Mouse (Mus musculus): Measurements from ENCODE around the gene Kcnj14. TPM values are rescaled to one million over a fixed set of nuclear protein-coding genes. Genes with fewer than 3 reads are reported as not detected.

Kcnj14 gene
- polyA plus RNA-seq, 1 experiment, result 1.9 TPM

DNA sequence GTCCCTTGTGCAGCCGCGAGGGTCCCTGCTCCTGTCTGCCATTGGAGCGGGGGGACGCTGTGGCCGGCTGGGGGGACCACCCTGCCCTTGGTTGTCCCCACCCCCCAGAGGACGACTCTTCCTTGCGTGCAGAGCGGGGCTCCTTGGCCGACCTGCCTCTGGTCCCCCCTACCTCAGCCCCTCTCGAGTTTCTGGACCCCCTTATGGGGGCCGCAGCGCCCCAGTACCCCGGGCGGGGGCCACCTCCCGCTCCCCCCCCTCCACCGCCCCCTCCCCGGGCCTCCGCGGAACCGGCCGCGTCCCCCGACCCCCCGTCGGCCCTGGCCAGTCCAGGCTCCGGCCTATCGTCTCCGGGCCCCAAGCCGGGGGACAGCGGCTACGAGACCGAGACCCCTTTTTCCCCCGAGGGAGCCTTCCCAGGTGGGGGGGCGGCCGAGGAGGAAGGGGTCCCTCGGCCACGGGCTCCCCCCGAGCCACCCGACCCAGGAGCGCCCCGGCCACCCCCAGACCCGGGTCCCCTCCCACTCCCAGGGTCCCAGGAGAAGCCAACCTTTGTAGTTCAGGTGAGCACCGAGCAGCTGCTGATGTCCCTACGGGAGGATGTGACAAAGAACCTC is 30.5 kb downstream of the Kcnj14 start:
- DNase-seq (ENCODE audit: low read depth), result no peak
- TF ChIP-seq CTCF (IDR thresholded peaks at IDR 0.05; ENCODE audit: borderline replicate concordance, extremely low read depth, insufficient read depth, insufficient read length) (no peak), POLR2A (IDR thresholded peaks at IDR 0.05; ENCODE audit: borderline replicate concordance, extremely low read depth, insufficient read depth, insufficient read length, poor library complexity, severe bottlenecking) (no peak)

DNA sequence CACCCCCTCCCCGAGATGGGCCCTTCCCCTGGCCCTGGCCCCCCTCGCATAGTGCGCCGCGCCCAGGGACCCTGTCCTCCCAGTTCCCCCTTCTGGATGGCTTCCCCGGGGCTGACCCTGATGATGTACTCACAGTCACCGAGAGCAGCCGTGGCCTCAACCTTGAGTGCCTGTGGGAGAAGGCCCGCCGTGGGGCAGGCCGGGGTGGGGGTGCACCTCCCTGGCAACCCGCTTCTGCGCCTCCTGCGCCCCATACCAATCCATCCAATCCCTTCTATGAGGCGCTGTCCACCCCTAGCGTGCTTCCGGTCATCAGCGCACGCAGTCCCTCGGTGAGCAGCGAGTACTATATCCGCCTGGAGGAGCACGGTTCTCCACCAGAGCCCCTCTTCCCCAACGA is 31.3 kb downstream of the Kcnj14 start:
- TF ChIP-seq POLR2A (IDR thresholded peaks at IDR 0.05; ENCODE audit: borderline replicate concordance, extremely low read depth, insufficient read depth, insufficient read length, poor library complexity, severe bottlenecking), result no peak
- no peak for TF ChIP-seq CTCF (IDR thresholded peaks at IDR 0.05; ENCODE audit: borderline replicate concordance, extremely low read depth, insufficient read depth, insufficient read length)
- DNase-seq (ENCODE audit: low read depth), result no peak

DNA sequence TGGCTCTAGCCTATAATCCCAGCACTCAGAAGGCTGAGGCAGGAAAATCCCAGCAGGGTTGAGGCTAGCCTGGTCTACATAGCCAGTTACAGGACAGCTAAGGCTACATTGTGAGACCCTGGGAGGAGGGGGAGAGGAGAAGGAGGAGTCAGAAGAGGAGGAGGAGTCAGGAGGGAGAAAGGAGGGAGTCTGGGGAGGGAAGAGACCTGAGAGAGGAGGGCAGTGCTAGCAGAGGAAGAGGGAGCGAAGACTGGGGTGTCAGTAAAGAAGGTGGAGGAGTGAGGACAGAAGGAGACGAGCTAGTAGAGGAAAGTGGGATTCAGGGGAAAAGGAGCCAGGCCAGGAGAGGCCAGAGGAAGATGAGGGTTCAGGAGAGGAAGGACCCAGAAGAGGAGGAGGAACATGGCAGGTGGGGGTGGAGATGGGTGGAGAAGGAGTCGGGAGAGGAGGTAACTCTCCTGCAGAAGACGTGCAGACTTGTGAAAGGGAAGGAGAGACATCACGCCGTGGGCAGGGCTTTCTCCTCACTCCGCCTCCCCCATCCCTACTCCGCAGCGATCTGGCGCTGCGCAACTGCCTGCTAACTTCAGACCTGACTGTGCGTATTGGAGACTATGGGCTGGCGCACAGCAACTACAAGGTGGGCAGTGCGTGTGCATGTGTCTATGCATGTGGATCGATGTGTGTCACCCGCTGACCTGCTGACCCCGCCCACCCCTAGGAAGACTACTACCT is 32.7 kb downstream of the Kcnj14 start:
- TF ChIP-seq CTCF (IDR thresholded peaks at IDR 0.05; ENCODE audit: borderline replicate concordance, extremely low read depth, insufficient read depth, insufficient read length) (no peak), POLR2A (IDR thresholded peaks at IDR 0.05; ENCODE audit: borderline replicate concordance, extremely low read depth, insufficient read depth, insufficient read length, poor library complexity, severe bottlenecking) (no peak)
- peak; percentile 22 for DNase-seq (ENCODE audit: low read depth)

DNA sequence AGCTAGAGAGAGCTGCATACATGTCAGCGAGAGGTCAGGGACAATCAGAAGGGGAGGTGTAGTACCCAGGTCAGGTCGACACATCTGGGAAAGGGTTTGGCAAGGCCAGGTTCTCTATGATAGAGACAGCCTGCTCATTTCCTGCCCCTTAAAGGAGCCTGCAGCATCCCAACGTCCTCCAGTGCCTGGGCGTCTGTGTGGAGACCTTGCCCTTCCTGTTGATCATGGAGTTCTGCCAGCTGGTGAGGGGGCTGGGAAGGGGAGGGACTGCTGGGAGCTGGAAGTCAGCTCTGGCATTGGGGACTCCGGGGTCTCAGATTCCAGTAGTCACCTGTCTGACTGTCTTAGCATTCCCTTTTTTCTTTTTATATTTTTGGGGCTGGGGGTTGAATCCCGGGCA is 33.9 kb downstream of the Kcnj14 start:
- no peak for TF ChIP-seq POLR2A (IDR thresholded peaks at IDR 0.05; ENCODE audit: borderline replicate concordance, extremely low read depth, insufficient read depth, insufficient read length, poor library complexity, severe bottlenecking)
- no peak for TF ChIP-seq CTCF (IDR thresholded peaks at IDR 0.05; ENCODE audit: borderline replicate concordance, extremely low read depth, insufficient read depth, insufficient read length)
- DNase-seq (ENCODE audit: low read depth), result no peak

DNA sequence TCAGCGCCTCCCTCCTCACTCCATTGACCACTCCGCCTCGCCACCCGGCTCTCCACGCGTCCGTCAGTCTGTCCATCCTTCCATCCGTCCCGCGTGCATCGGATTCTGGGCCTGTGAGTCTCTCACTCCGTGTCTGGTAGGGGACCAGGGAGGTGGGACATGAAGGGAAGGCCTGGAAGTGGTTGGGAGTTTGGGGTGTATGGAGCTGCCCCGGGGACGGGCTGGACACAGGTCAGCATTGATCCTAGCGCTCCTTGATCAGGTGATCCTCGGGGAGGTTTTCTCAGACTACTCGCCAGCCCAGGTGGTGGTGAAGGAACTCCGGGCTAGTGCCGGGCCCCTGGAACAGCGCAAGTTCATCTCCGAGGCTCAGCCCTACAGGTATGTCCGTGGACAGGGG is 36.9 kb downstream of the Kcnj14 start:
- no peak for TF ChIP-seq CTCF (IDR thresholded peaks at IDR 0.05; ENCODE audit: borderline replicate concordance, extremely low read depth, insufficient read depth, insufficient read length)
- no peak for TF ChIP-seq POLR2A (IDR thresholded peaks at IDR 0.05; ENCODE audit: borderline replicate concordance, extremely low read depth, insufficient read depth, insufficient read length, poor library complexity, severe bottlenecking)
- DNase-seq (ENCODE audit: low read depth), result no peak

DNA sequence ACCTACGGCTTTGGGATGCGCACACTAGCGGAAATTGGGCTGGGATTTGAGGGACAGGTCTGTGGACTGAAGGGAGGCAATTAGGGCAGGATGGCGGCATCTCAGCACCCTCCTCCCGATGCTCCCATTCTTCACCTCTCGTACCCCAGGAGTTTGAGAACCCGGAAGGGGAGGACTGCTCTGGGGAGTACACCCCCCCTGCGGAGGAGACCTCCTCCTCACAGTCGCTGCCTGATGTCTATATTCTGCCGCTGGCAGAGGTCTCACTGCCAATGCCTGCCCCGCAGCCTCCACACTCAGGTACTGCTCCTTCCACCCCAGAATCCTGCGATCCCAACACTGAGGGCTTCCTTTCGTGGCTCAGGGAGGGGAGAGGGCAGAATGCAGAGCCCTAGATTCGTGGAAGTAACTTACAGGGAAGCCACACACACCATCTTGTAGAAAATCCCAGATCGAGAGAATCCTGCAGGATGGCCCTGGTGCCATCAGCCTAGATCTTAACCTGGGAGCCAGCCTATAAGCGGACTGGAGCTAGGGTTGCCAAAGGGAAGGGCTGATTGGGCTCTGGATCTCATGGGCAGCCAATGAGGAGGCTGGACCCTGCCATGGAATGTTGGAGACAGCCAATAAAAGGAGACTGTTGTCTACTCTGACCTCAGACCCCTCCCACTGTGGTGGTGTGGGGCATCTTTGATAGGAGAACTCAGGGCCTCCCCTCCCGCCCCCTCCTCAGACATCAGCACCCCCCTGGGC is 37.7 kb downstream of the Kcnj14 start:
- TF ChIP-seq POLR2A (IDR thresholded peaks at IDR 0.05; ENCODE audit: borderline replicate concordance, extremely low read depth, insufficient read depth, insufficient read length, poor library complexity, severe bottlenecking) (no peak), CTCF (IDR thresholded peaks at IDR 0.05; ENCODE audit: borderline replicate concordance, extremely low read depth, insufficient read depth, insufficient read length) (no peak)
- DNase-seq (ENCODE audit: low read depth), result peak; percentile 84

DNA sequence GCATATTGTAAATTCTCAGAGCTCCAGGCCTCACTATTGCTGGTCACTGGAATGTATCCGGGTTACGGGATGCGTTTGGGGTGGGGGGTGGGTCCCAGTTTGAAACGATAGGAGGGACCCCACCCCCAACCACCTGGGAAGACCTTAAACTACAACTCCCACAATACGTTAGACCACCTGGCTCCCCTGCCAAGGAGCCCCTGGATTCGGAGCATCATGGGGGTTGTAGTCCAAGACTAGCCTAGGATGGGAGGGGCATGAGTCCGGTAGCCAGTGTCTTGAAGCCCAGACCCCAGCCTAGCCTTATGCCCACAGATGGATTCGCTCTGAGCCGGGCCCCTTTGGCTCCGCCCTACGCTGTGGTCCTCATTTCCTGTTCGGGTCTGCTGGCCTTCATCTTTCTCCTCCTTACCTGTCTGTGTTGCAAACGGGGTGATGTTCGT is 38.4 kb downstream of the Kcnj14 start:
- TF ChIP-seq CTCF (IDR thresholded peaks at IDR 0.05; ENCODE audit: borderline replicate concordance, extremely low read depth, insufficient read depth, insufficient read length) (no peak), POLR2A (IDR thresholded peaks at IDR 0.05; ENCODE audit: borderline replicate concordance, extremely low read depth, insufficient read depth, insufficient read length, poor library complexity, severe bottlenecking) (no peak)
- peak; percentile 92 for DNase-seq (ENCODE audit: low read depth)

DNA sequence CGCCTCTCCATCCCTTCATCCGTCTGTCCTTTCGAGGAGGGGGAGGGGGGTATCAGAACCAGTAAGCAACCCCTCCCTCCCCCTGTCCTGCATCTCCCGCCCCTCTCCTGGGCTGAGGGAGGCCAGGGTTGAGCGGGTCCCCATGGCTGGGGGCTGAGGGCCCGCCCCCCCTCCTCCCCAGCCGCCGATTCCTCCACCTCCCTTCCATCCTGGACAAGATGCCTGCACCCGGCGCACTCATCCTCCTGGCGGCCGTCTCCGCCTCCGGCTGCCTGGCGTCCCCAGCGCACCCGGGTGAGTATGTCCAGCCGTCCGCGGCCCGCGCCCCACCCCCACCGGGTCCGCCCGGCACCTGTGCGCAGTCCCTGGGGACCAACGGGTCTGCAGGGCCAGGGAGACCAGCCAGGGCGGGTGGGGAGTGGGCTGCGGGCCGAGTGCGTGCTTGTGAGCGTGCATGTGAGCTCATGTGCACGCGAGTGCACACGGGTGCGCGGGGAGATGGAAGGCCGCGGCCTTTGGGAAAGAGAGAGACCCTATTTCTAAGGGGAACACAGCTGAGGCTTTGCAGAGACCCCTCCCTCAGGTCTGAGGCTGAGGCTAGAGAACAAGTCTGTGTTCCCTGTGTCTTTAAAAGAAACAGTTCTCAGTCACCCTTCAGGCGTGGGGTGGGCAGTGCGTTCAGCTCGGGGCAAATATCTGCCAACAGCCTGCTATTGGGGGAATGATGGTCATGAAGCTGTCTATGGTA is 39.0 kb downstream of the Kcnj14 start:
- DNase-seq (ENCODE audit: low read depth), result no peak

DNA sequence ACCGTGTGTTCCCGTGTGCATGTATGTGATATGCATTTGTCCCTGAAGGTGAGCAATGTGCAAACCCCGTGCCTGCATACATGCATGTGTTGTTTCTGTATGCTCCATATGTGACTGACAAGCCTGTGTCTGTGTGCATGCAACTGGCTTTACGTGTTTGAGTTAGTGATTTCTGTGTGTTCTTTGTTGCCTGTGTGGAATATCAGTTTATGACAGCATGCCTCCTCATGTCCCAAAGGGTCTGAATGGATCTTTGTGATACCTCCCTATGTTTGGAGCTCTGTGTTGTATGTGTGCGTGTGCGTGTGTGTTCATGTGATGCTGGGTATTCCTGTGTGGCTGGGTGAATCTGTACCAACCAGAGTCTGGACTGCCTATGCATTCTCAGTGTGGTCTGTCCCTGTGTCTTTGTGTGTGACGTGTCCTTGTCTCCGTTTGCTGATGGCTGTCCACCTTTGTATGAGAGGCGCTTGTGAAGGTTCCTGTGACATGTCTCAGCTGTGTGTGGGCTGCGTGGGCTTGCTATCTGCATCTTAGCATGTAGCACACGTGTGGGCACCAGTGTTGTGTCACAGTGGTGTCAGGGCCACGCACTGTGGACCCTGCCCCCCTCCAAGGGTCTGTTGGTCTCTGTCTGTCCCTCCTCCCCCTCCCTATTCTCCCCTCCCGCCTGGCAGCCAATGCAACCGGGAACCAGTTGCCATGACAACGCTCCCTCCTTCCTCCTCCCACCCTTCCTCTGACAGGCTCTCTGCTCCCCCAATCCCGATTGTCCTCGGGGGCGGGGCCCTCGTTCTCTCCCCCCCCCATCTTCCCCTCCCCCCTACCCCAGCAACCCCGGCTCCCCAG is 39.8 kb downstream of the Kcnj14 start, which contains the start of gene Sult2b1:
TSS of gene Sult2b1 (minus strand) at position 146 of the 849 bp plus-strand sequence.
- DNase-seq (ENCODE audit: low read depth), result peak; percentile 99
- no peak for TF ChIP-seq CTCF (IDR thresholded peaks at IDR 0.05; ENCODE audit: borderline replicate concordance, extremely low read depth, insufficient read depth, insufficient read length)
- peak; percentile 62; the same call in 1 of the 2 replicates for TF ChIP-seq POLR2A (IDR thresholded peaks at IDR 0.05; ENCODE audit: borderline replicate concordance, extremely low read depth, insufficient read depth, insufficient read length, poor library complexity, severe bottlenecking)

More for the DNA sequence above, 39.0 kb downstream of the Kcnj14 start:
- TF ChIP-seq POLR2A (IDR thresholded peaks at IDR 0.05; ENCODE audit: borderline replicate concordance, extremely low read depth, insufficient read depth, insufficient read length, poor library complexity, severe bottlenecking), result no peak
- 0 out of 2 replicates have a peak, but pooled peaks have one; percentile 11 for TF ChIP-seq CTCF (IDR thresholded peaks at IDR 0.05; ENCODE audit: borderline replicate concordance, extremely low read depth, insufficient read depth, insufficient read length)

DNA sequence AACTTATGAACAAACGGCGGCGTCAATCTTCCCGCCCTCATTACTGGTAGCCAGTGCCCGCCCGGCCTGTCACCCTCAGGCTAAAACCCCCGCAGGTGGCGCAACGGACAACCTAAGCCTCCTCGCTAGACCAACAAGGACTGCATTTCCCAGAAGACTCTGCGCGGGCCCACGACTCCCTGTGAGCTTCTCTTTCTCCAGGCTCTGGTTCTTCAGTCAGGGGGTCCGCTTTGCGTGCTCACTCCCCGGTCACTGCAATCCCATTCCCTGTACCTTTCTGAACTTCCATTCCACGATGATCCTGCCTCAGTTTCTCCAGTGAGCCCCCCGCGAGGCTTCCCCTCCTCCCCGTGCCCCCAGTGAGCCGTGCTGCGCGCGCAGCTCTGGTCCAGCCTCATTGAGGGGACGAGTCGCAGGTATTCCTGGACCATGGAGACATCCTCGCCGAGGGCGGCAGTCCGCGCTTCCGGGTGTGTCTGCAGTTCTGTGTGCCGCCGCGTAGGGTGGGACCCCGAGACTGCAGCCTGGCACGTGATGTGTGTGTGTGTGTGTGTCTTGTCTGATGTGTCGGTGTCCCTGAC is 41.0 kb downstream of the Kcnj14 start, which contains the start of gene Lmtk3:
TSS of gene Lmtk3 (plus strand) at position 228 of the 581 bp plus-strand sequence.
- DNase-seq (ENCODE audit: low read depth), result peak; percentile 89
- TF ChIP-seq CTCF (IDR thresholded peaks at IDR 0.05; ENCODE audit: borderline replicate concordance, extremely low read depth, insufficient read depth, insufficient read length) (peak; percentile 23; the same call in 1 of the 2 replicates), POLR2A (IDR thresholded peaks at IDR 0.05; ENCODE audit: borderline replicate concordance, extremely low read depth, insufficient read depth, insufficient read length, poor library complexity, severe bottlenecking) (0 out of 2 replicates have a peak, but pooled peaks have one; percentile 19)
